ENCODE assay signal across 10 mouse cellular contexts in genomic region chr11:53443861-53444260, GRCm38 (mm10). TPM values are rescaled to one million over a fixed set of nuclear protein-coding genes. Genes with fewer than 3 reads are reported as not detected.
DNase-seq lines count a peak whose midpoint lies in the region; TF ChIP-seq lines count a peak whose summit lies in the region.
"Had no signal": no experiment of that assay in that cellular context is flagged by ENCODE, and none has a peak within 500 bp of the region (broad histone marks: within the 10 kb centered on the region; RNA-seq: fewer than 3 reads in every experiment).

No protein-coding gene starts in this region.

- no peak overlapping the region for H3K9ac ChIP-seq in ES-E14 (ENCODE audit: insufficient read depth, low read depth, low read length, poor library complexity, severe bottlenecking)
- H3K9ac ChIP-seq: midbrain, embryonic 12.5 days; stomach, embryonic 15.5 days had no signal

- peak; percentile 70 for DNase-seq in kidney, adult 9 months
- no peak for DNase-seq in kidney, adult 11 months
- DNase-seq in ES-E14 (ENCODE audit: low read depth, low spot score): no peak
- DNase-seq in induced T-regulatory cell, adult 2 months (ENCODE audit: low read depth): peak; percentile 46
- peak; percentile 55 for DNase-seq in naive thymus-derived CD4-positive, alpha-beta T cell, adult 2 months (ENCODE audit: low read depth)
- DNase-seq in right cerebral cortex, postnatal 10 days (ENCODE audit: low spot score in 2 of 2): no peak
- no peak for DNase-seq in urinary bladder, adult 2 months (ENCODE audit: low spot score)

- H3K4me3 ChIP-seq in ES-E14 (ENCODE audit: insufficient read depth in 1 of 2, low read depth in 1 of 2, low read length in 2 of 2, poor library complexity in 1 of 2, severe bottlenecking in 1 of 2): no peak overlapping the region
- H3K4me3 ChIP-seq: midbrain, embryonic 12.5 days; stomach, embryonic 15.5 days had no signal

- H3K4me1 ChIP-seq in ES-E14 (ENCODE audit: control insufficient read depth in 2 of 2, insufficient read depth in 2 of 2, low read length in 2 of 2, poor library complexity in 1 of 2): peaks cover 0 to 6% of the 10 kb centered on the region in 2 experiments; a peak in 1 of 4 replicates
- H3K4me1 ChIP-seq: midbrain, embryonic 12.5 days; stomach, embryonic 15.5 days had no signal

- H3K36me3 ChIP-seq in ES-E14 (ENCODE audit: control insufficient read depth, insufficient read depth, low read length, poor library complexity, severe bottlenecking): no peaks in the 10 kb centered on the region
- H3K36me3 ChIP-seq: midbrain, embryonic 12.5 days; stomach, embryonic 15.5 days had no signal

- H3K9me3 ChIP-seq in ES-E14 (ENCODE audit: control insufficient read depth, insufficient read depth, low read depth, low read length): no peaks in the 10 kb centered on the region
- H3K9me3 ChIP-seq: midbrain, embryonic 12.5 days; stomach, embryonic 15.5 days had no signal

- no peak overlapping the region for H3K27ac ChIP-seq in ES-E14 (ENCODE audit: insufficient read depth, low read depth, low read length, poor library complexity, severe bottlenecking)
- H3K27ac ChIP-seq: midbrain, embryonic 12.5 days; stomach, embryonic 15.5 days had no signal

- in situ Hi-C loops in ES-E14 (cut with MboI; ENCODE audit: low sequenced_read_pairs in 2 of 2, unreplicated experiment in 2 of 2): no loop called here

TF ChIP-seq in ES-E14, 5 proteins besides CTCF, POLR2A, EP300 and RAD21:
- TF ChIP-seq CHD2 (IDR thresholded peaks at IDR 0.05; ENCODE audit: low read depth, low read length): no peak
- 0 out of 2 replicates have a peak, but pooled peaks have one; percentile 31 for TF ChIP-seq ZC3H11A (IDR thresholded peaks at IDR 0.05; ENCODE audit: borderline replicate concordance, low read depth, low read length)
- no peak for TF ChIP-seq MAFK (IDR thresholded peaks at IDR 0.05; ENCODE audit: insufficient read depth, low read depth, low read length)
- no peak for TF ChIP-seq HCFC1 (IDR thresholded peaks at IDR 0.05; ENCODE audit: borderline replicate concordance, insufficient read depth, low read length)
- TF ChIP-seq ZNF384 (IDR thresholded peaks at IDR 0.05; ENCODE audit: low read depth, low read length): no peak

RNA-seq across cellular contexts. Expression of gene Gdf9, which starts 13.0 kb away (rescaled TPM):
- 0.21 and 0.45 TPM in 2 replicates for total RNA-seq in ES-E14 (2012; rRNA removed)
- 0.88 and 1.2 TPM in 2 replicates for polyA plus RNA-seq in urinary bladder, adult 2 months (2012; rRNA removed)
- total RNA-seq: hematopoietic stem cell, adult 5-6 weeks had no signal

RNA-seq across cellular contexts. Expression of gene Gm10447, which starts 13.0 kb away (rescaled TPM):
- total RNA-seq in ES-E14 (2012; rRNA removed): not detected in 2 replicates
- polyA plus RNA-seq in urinary bladder, adult 2 months (2012; rRNA removed): 1.8 and 2.9 TPM in 2 replicates
- total RNA-seq: hematopoietic stem cell, adult 5-6 weeks had no signal
- polyA plus RNA-seq: midbrain, embryonic 12.5 days had no signal

RNA-seq across cellular contexts. Expression of gene Shroom1, which starts 13.1 kb away (rescaled TPM):
- total RNA-seq in ES-E14 (2012; rRNA removed): 0.74 and 1.7 TPM in 2 replicates
- 12.1 and 12.9 TPM in 2 replicates for polyA plus RNA-seq in urinary bladder, adult 2 months (2012; rRNA removed)
- total RNA-seq: hematopoietic stem cell, adult 5-6 weeks had no signal

RNA-seq across cellular contexts. Expression of gene Uqcrq, which starts 13.2 kb away (rescaled TPM):
- 57.8 and 76.9 TPM in 2 replicates for total RNA-seq in ES-E14 (2012; rRNA removed)
- polyA plus RNA-seq in urinary bladder, adult 2 months (2012; rRNA removed): 266 and 310 TPM in 2 replicates

RNA-seq across cellular contexts. Expression of gene Leap2, which starts 20.9 kb away (rescaled TPM):
- total RNA-seq in ES-E14 (2012; rRNA removed): not detected in 2 replicates
- not detected in 2 replicates for polyA plus RNA-seq in urinary bladder, adult 2 months (2012; rRNA removed)
- total RNA-seq: hematopoietic stem cell, adult 5-6 weeks had no signal
- polyA plus RNA-seq: midbrain, embryonic 12.5 days had no signal

Comparison
In these comparisons a context has a peak if more than half of its experiments do, and no peak if none do; other contexts are left out.
1. DNase-seq: peak in kidney, adult 9 months (single experiment), induced T-regulatory cell, adult 2 months (single experiment) and naive thymus-derived CD4-positive, alpha-beta T cell, adult 2 months (single experiment); none in kidney, adult 11 months (single experiment), ES-E14 (single experiment), right cerebral cortex, postnatal 10 days (0 of 2) and urinary bladder, adult 2 months (single experiment).